Mouse (Mus musculus) forebrain, embryonic 14.5 days (tissue): ENCODE results near the gene Mrpl53. TPM values are rescaled to one million over a fixed set of nuclear protein-coding genes. Genes with fewer than 3 reads are reported as not detected.

Experiments
- ATAC-seq: fragments of 200-750 bp; cut with Nextera tagmentation; 2 replicates; pipeline ENCODE4 v1.8.0; 2017; ENCODE audit warnings: mild to moderate bottlenecking, moderate library complexity
- DNase-seq: peaks from one replicate; pipeline ENCODE4 v3.0.0-alpha.2; 2015; ENCODE audit warnings: low spot score
- H3K27ac ChIP-seq: fragments of 300-500 bp; sonication (generic); 2 replicates; pipeline ENCODE4 v1.5.1; 2014; ENCODE audit warnings: low read depth, mild to moderate bottlenecking, control low read depth, low read length, moderate library complexity
- H3K27me3 ChIP-seq: fragments of 300-500 bp; sonication (generic); replicated peaks from 2 replicates; pipeline ENCODE4 v1.6.1; 2014; ENCODE audit warnings: low read length, control low read depth, mixed read lengths; ENCODE audit not compliant: control insufficient read depth, insufficient read depth
- H3K36me3 ChIP-seq: fragments of 300-500 bp; sonication (generic); 2 replicates; pipeline ENCODE4 v1.6.1; 2014; ENCODE audit warnings: low read length, control low read depth; ENCODE audit not compliant: control insufficient read depth, insufficient read depth
- H3K4me1 ChIP-seq: fragments of 300-500 bp; sonication (generic); 2 replicates; pipeline ENCODE4 v1.6.1; 2014; ENCODE audit warnings: antibody characterized with exemption, low read length, control low read depth; ENCODE audit not compliant: control insufficient read depth, insufficient read depth
- H3K4me2 ChIP-seq: fragments of 300-500 bp; sonication (generic); 2 replicates; pipeline ENCODE4 v1.6.1; 2014; ENCODE audit warnings: mild to moderate bottlenecking, control low read depth, low read length
- H3K4me3 ChIP-seq: fragments of 300-500 bp; sonication (generic); 2 replicates; pipeline ENCODE4 v1.5.1; 2014; ENCODE audit warnings: low read depth, low read length, control low read depth
- H3K9ac ChIP-seq: fragments of 300-500 bp; sonication (generic); 2 replicates; pipeline ENCODE4 v1.6.1; 2014; ENCODE audit warnings: mild to moderate bottlenecking, low read length, control low read depth, moderate library complexity
- H3K9me3 ChIP-seq: fragments of 300-500 bp; sonication (generic); replicated peaks from 2 replicates; pipeline ENCODE4 v1.6.1; 2016; ENCODE audit warnings: low read length, control low read depth, mixed read lengths; ENCODE audit not compliant: control insufficient read depth
- WGBS: fragments of 180-500 bp; shearing (Covaris S2); extraction: QIAGEN DNeasy Blood & Tissue Kit; methylation state at CpG from one replicate; pipeline ENCODE4 v1.1.7; 2014; 5-methylcytosine and 5-hydroxymethylcytosine counted together
- polyA plus RNA-seq: library from polyadenylated mRNA; unstranded; fragments of >200 nt; fragmentation: Nextera tagmentation; extraction: Ambion mirVana; gene quantifications from 2 replicates; pipeline ENCODE4 v1.2.1, GENCODE M21; 2014

Gene Mrpl53
- polyA plus RNA-seq, 1 experiment from 2014 or later = 154 TPM

DNA sequence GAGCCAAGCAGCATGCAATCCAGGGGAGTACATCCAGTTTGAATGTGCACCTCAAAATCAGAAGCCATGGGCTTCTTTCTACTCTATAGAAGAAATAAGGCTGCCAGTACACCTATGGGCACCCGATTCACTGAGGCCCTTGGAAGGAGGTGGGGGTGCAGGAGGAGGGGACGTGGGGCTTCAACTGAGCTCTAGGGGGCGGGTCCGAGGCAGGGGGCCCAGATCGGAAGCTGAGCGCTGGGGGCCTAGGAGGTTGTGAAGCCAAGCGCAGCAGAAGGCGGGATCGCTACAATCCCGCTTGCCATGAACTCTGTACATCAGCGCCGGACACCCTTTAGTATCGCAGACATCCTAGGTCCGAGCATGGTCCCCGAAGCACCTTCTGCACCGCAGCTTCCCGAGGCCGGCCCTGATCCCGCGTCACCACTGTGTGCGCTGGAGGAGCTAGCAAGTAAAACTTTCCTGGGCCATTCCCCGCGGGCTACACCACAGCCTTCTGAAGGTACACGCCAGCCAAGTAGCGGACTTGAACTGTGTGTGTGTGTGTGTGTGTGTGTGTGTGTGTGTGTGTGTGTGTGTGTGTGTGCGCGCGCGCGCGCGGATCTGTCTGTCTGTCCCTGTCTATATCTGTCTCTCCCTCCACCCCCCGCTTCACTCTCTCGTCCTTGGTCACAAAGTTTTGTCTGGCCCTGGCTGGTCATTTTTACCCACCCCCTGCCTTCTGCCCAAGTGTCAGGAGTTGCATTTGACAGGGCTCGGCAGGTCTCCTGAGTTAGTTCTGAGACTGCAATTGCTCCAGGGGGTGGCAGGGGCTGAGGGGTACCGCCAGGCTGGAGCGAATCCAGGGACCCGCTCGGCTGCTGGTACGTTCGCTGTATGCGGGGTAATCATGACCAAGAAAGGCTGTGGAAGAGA lies 22.5 kb upstream of the Mrpl53 start, which contains the start of gene Lbx2:
Gene Lbx2, plus strand, starts transcription at position 247 of the 915 bp plus-strand sequence.
- no peak within 1 kb of the TSS for H3K4me3 ChIP-seq
- no peak within 1 kb of the TSS for H3K4me2 ChIP-seq
- DNase-seq (no peak), ATAC-seq (no peak)
- no peaks in the 10 kb centered on the region for H3K9me3 ChIP-seq
- 0 out of 2 replicates have a peak, but pooled peaks cover 5% of the 10 kb centered on the region for H3K36me3 ChIP-seq
- no peak within 1 kb of the TSS for H3K27ac ChIP-seq
- 2% methylated on average over 42 of the region's 42 CpGs for WGBS
- H3K27me3 ChIP-seq = peaks cover 76% of the 10 kb centered on the region
- no peaks in the 10 kb centered on the region for H3K4me1 ChIP-seq
- H3K9ac ChIP-seq = no peak within 1 kb of the TSS

DNA sequence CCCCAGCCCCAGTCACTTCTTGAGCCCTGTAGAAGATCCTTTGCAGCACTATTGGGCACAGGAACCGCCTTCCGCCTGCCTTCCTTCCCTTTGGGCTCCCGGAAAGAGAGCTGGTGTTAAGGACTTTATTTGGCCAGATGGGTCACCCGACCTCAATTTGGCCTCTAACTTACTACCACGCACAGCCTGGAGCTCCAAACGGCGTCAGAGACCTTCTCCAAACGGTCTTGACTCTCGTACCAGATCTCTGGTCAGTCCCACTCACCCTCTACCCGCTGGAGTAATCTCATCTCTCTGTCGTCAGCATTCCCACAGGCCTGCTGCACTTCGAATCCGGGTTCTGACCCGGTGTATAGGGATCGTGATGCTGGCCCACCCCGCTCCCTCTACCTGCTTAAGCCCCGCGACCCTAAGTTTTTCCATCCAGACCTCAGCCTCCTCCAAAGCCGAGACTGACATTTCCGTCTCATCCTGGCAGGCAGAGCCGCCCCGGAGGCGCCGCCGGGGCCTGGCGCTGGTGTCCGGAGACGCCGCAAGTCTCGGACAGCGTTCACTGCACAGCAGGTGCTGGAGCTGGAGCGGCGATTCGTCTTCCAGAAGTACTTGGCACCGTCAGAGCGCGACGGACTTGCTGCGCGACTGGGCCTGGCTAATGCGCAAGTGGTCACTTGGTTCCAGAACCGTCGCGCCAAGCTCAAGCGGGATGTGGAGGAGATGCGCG lies 21.5 kb upstream of the Mrpl53 start:
- DNase-seq = no peak

DNA sequence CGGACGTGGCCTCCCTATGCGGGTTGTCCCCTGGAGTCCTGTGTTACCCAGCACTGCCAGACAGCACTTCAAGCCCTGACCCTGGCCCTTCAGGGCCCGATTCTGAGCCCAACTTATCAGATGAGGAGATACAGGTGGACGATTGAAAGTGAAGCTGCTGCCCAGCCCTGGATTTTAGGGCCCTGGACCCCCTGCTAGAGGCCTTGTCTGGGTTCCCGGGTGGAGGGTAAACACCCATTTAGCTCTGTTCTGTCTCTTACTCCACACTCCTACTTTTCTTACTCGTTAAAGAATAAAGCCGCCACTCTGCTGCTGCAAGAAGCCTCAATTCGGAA lies 20.9 kb upstream of the Mrpl53 start:
- Histone ChIP-seq H3K36me3 (no peaks in the 10 kb centered on the region), H3K27me3 (peaks cover 70% of the 10 kb centered on the region), H3K9me3 (no peaks in the 10 kb centered on the region), H3K4me2 (no peak overlapping the region), H3K27ac (no peak overlapping the region), H3K9ac (no peak overlapping the region), H3K4me3 (no peak overlapping the region), H3K4me1 (no peaks in the 10 kb centered on the region)
- under 1% methylated on average over 9 of the region's 9 CpGs for WGBS
- no peak for DNase-seq
- ATAC-seq = no peak

More for the DNA sequence above, 21.5 kb upstream of the Mrpl53 start:
- H3K9ac ChIP-seq = no peak overlapping the region
- WGBS = under 1% methylated on average over 47 of the region's 47 CpGs
- 0 out of 2 replicates have a peak overlapping the region, but pooled peaks have one; percentile 4 for H3K4me2 ChIP-seq
- no peaks in the 10 kb centered on the region for H3K4me1 ChIP-seq
- H3K9me3 ChIP-seq = no peaks in the 10 kb centered on the region
- peaks cover 75% of the 10 kb centered on the region for H3K27me3 ChIP-seq
- H3K27ac ChIP-seq = no peak overlapping the region
- 0 out of 2 replicates have a peak, but pooled peaks cover under 1% of the 10 kb centered on the region for H3K36me3 ChIP-seq
- H3K4me3 ChIP-seq = peak overlapping the region; percentile 8; the same call in 1 of the 2 replicates
- no peak for ATAC-seq

DNA sequence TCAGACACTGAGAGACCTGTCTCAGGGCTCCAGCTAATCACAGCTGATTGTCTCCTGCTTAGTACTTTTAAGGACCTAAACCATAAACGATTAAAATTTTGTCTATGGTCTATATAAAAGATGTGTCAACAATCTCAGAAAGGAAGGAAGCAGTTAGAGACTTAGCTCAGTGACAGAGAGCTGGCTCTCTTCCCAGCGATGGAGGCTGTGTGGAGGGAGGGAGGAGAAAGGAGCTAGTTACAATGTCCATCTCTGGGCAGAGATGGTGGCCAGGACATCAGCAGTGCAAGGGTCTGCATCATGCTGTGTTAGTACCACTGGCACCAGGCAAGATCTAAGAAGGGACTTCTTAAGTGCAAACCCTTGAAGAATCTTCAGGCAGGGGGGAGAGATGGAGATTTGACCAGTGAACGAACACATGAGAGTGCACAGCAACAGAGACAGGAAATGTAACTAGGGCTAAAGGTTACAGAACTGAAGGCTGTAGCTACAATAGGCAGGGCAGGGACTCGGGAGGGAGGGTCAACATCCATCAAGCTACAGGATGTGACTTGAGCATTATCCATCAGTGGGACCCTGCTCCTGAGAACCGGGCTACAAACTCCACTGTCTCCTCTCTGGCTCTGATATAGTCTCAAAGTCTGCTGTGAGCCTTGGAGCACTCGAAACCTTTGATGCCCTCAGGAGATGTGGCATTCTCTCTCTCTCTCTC lies 16.3 kb upstream of the Mrpl53 start:
- no peak overlapping the region for H3K4me3 ChIP-seq
- H3K27ac ChIP-seq = no peak overlapping the region
- DNase-seq = no peak
- no peak overlapping the region for H3K9ac ChIP-seq
- no peaks in the 10 kb centered on the region for H3K36me3 ChIP-seq
- no peaks in the 10 kb centered on the region for H3K4me1 ChIP-seq
- ATAC-seq = no peak
- WGBS = 47% methylated on average over 6 of the region's 6 CpGs
- H3K27me3 ChIP-seq = peaks cover 26% of the 10 kb centered on the region
- H3K4me2 ChIP-seq = no peak overlapping the region
- H3K9me3 ChIP-seq = no peaks in the 10 kb centered on the region

DNA sequence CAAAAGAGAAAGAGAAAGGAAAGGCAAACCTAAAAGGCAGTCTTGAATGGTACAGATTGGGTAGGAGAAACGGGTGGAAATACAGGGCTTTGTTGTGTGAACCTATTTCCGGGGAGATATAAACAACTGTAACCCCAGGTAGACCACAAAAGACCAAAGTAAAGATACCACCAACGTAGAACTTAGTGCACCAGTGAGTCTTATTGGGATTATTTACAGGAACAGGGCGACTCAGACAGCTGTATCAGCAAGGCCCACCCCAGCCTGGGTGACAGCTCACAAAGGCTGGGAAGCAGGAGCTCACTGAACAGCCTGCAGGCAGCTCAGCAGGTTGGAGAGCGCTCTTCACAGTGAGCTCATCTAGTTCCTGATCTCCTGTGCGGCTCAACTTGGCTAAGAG lies 12.9 kb upstream of the Mrpl53 start:
- 0 out of 2 replicates have a peak, but pooled peaks cover under 1% of the 10 kb centered on the region for H3K27me3 ChIP-seq
- H3K4me2 ChIP-seq = no peak overlapping the region
- H3K4me1 ChIP-seq = no peaks in the 10 kb centered on the region
- H3K27ac ChIP-seq = no peak overlapping the region
- no peaks in the 10 kb centered on the region for H3K9me3 ChIP-seq
- ATAC-seq (no peak), DNase-seq (no peak)
- H3K4me3 ChIP-seq = no peak overlapping the region
- H3K36me3 ChIP-seq = no peaks in the 10 kb centered on the region
- WGBS = 49% methylated on average over 6 of the region's 6 CpGs
- no peak overlapping the region for H3K9ac ChIP-seq

DNA sequence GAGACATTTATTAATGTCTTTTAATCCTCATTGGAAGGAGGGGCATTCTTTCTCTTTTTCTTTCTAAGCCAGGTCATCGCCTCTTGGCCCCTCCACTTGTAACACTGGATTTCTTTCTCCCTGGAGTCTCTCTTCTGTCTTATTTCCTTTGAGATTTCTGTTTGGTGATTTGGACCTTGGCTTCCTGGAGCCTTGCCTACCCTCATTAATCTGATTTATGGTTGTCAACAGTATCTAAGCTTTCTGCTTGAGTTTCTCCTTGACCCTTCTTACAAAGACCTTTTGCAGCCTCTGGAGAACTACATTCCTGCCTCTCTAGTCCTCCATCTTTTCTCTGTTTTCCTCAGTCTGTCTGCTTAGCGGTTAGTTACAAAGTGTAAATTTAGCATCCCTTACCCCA lies 10.4 kb upstream of the Mrpl53 start:
- 83% methylated on average over 2 of the region's 2 CpGs for WGBS
- H3K4me2 ChIP-seq = no peak overlapping the region
- ATAC-seq = no peak

DNA sequence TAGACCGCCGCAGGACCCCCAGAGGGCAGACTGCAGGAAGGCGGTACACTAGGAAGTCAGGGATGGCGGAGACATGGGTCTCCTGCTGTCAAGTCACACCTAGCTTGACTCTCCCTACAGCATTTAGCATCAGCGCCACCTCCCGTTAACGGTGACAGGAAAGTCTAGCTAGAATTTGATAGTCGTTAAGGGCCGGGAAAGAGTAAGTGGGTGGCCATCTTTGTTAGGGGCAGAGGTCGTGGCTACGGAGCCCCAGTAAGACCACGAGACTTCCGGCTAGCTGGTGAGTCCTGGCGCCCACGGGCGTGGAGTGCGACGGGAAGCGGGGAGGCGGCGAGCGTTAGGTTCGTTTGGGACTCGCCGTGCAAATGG lies 7.5 kb upstream of the Mrpl53 start, which contains the start of the genes Ccdc142 and Gm42688:
Gene Ccdc142, plus strand, starts transcription at position 286 of the 372 bp plus-strand sequence.
Gene Gm42688, plus strand, starts transcription at position 302 of the 372 bp plus-strand sequence.
- Histone ChIP-seq H3K4me3 (peak within 1 kb of the TSS; percentile 72), H3K4me1 (peaks cover 12% of the 10 kb centered on the region), H3K27ac (peak within 1 kb of the TSS; percentile 66), H3K36me3 (no peaks in the 10 kb centered on the region), H3K27me3 (no peaks in the 10 kb centered on the region), H3K4me2 (peak within 1 kb of the TSS; percentile 100), H3K9ac (peak within 1 kb of the TSS; percentile 80), H3K9me3 (no peaks in the 10 kb centered on the region)
- WGBS = 1% methylated on average over 25 of the region's 25 CpGs
- ATAC-seq = peak; percentile 80
- DNase-seq = peak; percentile 91

More for the DNA sequence above, 10.4 kb upstream of the Mrpl53 start:
- Histone ChIP-seq H3K4me1 (peaks cover 12% of the 10 kb centered on the region), H3K27ac (no peak overlapping the region), H3K4me3 (no peak overlapping the region), H3K27me3 (no peaks in the 10 kb centered on the region), H3K9ac (no peak overlapping the region), H3K9me3 (no peaks in the 10 kb centered on the region), H3K36me3 (no peaks in the 10 kb centered on the region)
- no peak for DNase-seq

DNA sequence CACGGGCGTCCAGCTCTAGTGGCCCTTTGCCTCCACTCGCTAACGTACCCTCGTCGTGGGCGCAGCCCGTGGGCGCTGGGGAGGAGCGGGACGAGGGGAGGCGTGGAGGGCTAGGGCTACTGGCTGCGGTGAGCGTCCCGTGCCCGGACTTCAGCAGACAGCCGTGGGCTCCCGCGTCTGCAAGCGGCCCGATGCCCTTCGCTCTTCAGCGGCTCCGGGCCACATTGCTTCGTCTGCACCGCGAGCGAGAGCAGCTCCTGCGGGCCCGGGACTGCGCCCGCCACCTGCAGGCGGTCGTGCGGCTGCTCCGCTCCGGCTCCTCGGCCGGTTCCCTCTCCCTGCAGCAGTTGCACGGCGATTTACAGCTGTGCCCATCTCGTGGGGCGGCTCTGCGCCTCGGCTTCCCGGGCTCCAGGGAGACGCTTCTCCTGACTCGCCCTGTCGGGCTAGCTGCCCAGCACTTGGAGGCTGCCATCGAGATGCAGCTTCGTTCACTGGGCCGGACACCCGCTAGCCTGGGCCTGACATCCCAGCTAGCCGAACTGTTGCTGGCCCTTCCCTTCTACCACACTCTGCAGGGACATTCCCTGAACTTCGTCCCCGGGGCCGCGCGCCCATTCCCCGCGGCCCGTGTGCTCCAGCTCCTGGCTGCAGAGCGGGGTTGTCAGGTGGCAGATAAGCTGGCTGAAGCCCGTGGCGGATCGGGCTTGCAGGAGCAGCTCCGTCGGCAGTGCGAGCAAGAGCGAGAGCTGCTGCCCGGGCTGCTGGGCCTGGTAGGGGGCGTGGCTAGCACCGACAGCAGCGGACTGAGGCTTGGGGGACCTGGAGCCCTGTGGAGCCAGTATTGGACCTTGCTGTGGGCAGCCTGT lies 6.9 kb upstream of the Mrpl53 start:
- H3K9ac ChIP-seq = peak overlapping the region; percentile 80
- no peaks in the 10 kb centered on the region for H3K36me3 ChIP-seq
- H3K4me2 ChIP-seq = peak overlapping the region; percentile 100
- peak overlapping the region; percentile 66 for H3K27ac ChIP-seq
- WGBS = under 1% methylated on average over 65 of the region's 74 CpGs
- DNase-seq (peak; percentile 70), ATAC-seq (peak; percentile 78)
- no peaks in the 10 kb centered on the region for H3K9me3 ChIP-seq
- peaks cover 12% of the 10 kb centered on the region for H3K4me1 ChIP-seq
- H3K4me3 ChIP-seq = peak overlapping the region; percentile 72
- no peaks in the 10 kb centered on the region for H3K27me3 ChIP-seq
